ENCODE assay signal across 25 mouse cellular contexts in the genomic region with DNA sequence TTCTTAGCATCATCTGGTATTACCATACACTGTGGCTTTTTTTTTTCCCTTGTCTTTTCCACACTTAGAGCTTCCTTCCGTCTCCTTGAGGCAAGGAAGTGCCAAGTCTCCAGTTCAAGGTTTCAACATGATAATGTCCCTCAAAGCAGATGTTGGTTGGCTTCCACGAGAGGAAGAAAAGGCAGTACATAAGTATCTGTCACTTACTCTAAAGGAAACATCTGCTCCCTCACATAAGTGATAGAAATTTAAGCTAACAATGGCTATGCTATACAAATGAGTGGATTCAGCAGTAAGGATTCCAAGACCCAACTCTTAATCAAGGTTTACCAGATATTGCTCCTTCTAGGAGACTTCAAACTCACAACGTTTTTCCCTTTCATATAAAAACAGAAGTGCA. TPM values are rescaled to one million over a fixed set of nuclear protein-coding genes. Genes with fewer than 3 reads are reported as not detected.
DNase-seq lines count a peak whose midpoint lies in the region; ATAC-seq lines count a peak whose summit lies in the region.
"Had no signal": no experiment of that assay in that cellular context is flagged by ENCODE, and none has a peak within 500 bp of the region (broad histone marks: within the 10 kb centered on the region; RNA-seq: fewer than 3 reads in every experiment).

No protein-coding gene starts in this region.

- 0 out of 2 replicates have a peak, but pooled peaks have one; percentile 45 for ATAC-seq in heart, embryonic 16.5 days (replicated peaks; ENCODE audit: extremely low read depth, insufficient read depth, low FRiP score)
- no peak for ATAC-seq in heart, embryonic 11.5 days (replicated peaks; ENCODE audit: insufficient number of reproducible peaks, low FRiP score, low TSS enrichment)
- peak; percentile 76 for ATAC-seq in lung, embryonic 16.5 days (ENCODE audit: low read depth)
- ATAC-seq: forebrain, embryonic 13.5 days; intestine, postnatal 0 days; midbrain, embryonic 16.5 days had no signal

- no peaks in the 10 kb centered on the region for H3K27me3 ChIP-seq in heart, embryonic 16.5 days (ENCODE audit: control insufficient read depth, insufficient read depth, low read length)
- H3K27me3 ChIP-seq in heart, embryonic 11.5 days (ENCODE audit: control insufficient read depth, insufficient read depth, low read length) = no peaks in the 10 kb centered on the region
- no peaks in the 10 kb centered on the region for H3K27me3 ChIP-seq in lung, embryonic 16.5 days (ENCODE audit: control insufficient read depth, insufficient read depth, low read depth, low read length)
- H3K27me3 ChIP-seq: forebrain, embryonic 13.5 days; hindbrain, embryonic 12.5 days; limb, embryonic 12.5 days; neural tube, embryonic 13.5 days had no signal

- H3K36me3 ChIP-seq in heart, embryonic 16.5 days (ENCODE audit: control insufficient read depth, insufficient read depth) = no peaks in the 10 kb centered on the region
- no peaks in the 10 kb centered on the region for H3K36me3 ChIP-seq in heart, embryonic 11.5 days (ENCODE audit: control insufficient read depth, insufficient read depth, low read length)
- H3K36me3 ChIP-seq in lung, embryonic 16.5 days (ENCODE audit: control insufficient read depth, insufficient read depth, low read length) = no peaks in the 10 kb centered on the region
- H3K36me3 ChIP-seq: hindbrain, embryonic 12.5 days; limb, embryonic 12.5 days; midbrain, embryonic 10.5 days; neural tube, embryonic 13.5 days had no signal

- H3K4me2 ChIP-seq in heart, embryonic 16.5 days (ENCODE audit: low read depth, low read length) = no peak overlapping the region
- H3K4me2 ChIP-seq in heart, embryonic 11.5 days = no peak overlapping the region
- no peak overlapping the region for H3K4me2 ChIP-seq in lung, embryonic 16.5 days (ENCODE audit: low read depth, low read length)
- H3K4me2 ChIP-seq: forebrain, embryonic 13.5 days; hindbrain, embryonic 12.5 days; limb, embryonic 12.5 days; neural tube, embryonic 13.5 days had no signal

- peak; percentile 96 for DNase-seq in heart, adult 11 months
- no peak for DNase-seq in heart, postnatal 25 days (ENCODE audit: low spot score)
- no peak for DNase-seq in lung, postnatal 14 days
- DNase-seq in skeletal muscle tissue, adult 2 months (ENCODE audit: low read depth, low spot score) = peak; percentile 42
- DNase-seq in testis, postnatal 10 days (ENCODE audit: low spot score) = no peak
- DNase-seq: adrenal gland, postnatal 10 days; cerebellum, adult 8-10 months; kidney, postnatal 25 days; layer of hippocampus, postnatal 36 days; lung, postnatal 4 days; retina, postnatal 1 day; right cerebral cortex, postnatal 25 days; thymus, postnatal 25 days had no signal

- 46% methylated on average over 3 of the region's 3 CpGs for WGBS in heart, embryonic 16.5 days
- 52% methylated on average over 3 of the region's 3 CpGs for WGBS in heart, embryonic 11.5 days (ENCODE audit: insufficient replicate concordance)
- WGBS in lung, embryonic 16.5 days = 44% methylated on average over 3 of the region's 3 CpGs

- H3K4me3 ChIP-seq in heart, embryonic 16.5 days (ENCODE audit: low read length) = no peak overlapping the region
- H3K4me3 ChIP-seq in heart, embryonic 11.5 days (ENCODE audit: low read depth, low read length) = no peak overlapping the region
- H3K4me3 ChIP-seq in lung, embryonic 16.5 days (ENCODE audit: low read length) = no peak overlapping the region
- H3K4me3 ChIP-seq: forebrain, embryonic 13.5 days; hindbrain, embryonic 12.5 days; limb, embryonic 12.5 days; midbrain, embryonic 10.5 days; myocyte; neural tube, embryonic 13.5 days had no signal

- no peak overlapping the region for H3K9ac ChIP-seq in heart, embryonic 16.5 days (ENCODE audit: low read length)
- H3K9ac ChIP-seq in heart, embryonic 11.5 days (ENCODE audit: low read depth, low read length) = no peak overlapping the region
- no peak overlapping the region for H3K9ac ChIP-seq in lung, embryonic 16.5 days (ENCODE audit: low read length)
- H3K9ac ChIP-seq: forebrain, embryonic 13.5 days; hindbrain, embryonic 12.5 days; limb, embryonic 12.5 days; neural tube, embryonic 13.5 days had no signal

- no peaks in the 10 kb centered on the region for H3K4me1 ChIP-seq in heart, embryonic 16.5 days (ENCODE audit: control insufficient read depth, insufficient read depth, low read length)
- no peaks in the 10 kb centered on the region for H3K4me1 ChIP-seq in heart, embryonic 11.5 days (ENCODE audit: control insufficient read depth, insufficient read depth, low read length)
- no peaks in the 10 kb centered on the region for H3K4me1 ChIP-seq in lung, embryonic 16.5 days (replicated peaks; ENCODE audit: control insufficient read depth, insufficient read depth, low read length)
- H3K4me1 ChIP-seq: forebrain, embryonic 13.5 days; hindbrain, embryonic 12.5 days; limb, embryonic 12.5 days; neural tube, embryonic 13.5 days had no signal

- H3K9me3 ChIP-seq in heart, embryonic 16.5 days (replicated peaks; ENCODE audit: control insufficient read depth, low read length) = no peaks in the 10 kb centered on the region
- no peaks in the 10 kb centered on the region for H3K9me3 ChIP-seq in heart, embryonic 11.5 days (replicated peaks; ENCODE audit: control insufficient read depth, low read length)
- H3K9me3 ChIP-seq in lung, embryonic 16.5 days (ENCODE audit: control insufficient read depth, low read length) = no peaks in the 10 kb centered on the region
- H3K9me3 ChIP-seq: forebrain, embryonic 13.5 days; hindbrain, embryonic 12.5 days; limb, embryonic 12.5 days; midbrain, embryonic 10.5 days; neural tube, embryonic 13.5 days had no signal

- intact Hi-C loops in heart, postnatal 25 days (cut with DNase I) = no loop called here

- no peak overlapping the region for H3K27ac ChIP-seq in heart, embryonic 16.5 days (ENCODE audit: low read length)
- no peak overlapping the region for H3K27ac ChIP-seq in heart, embryonic 11.5 days (ENCODE audit: low read depth, low read length)
- H3K27ac ChIP-seq in lung, embryonic 16.5 days (ENCODE audit: low read length) = no peak overlapping the region
- H3K27ac ChIP-seq: forebrain, embryonic 13.5 days; hindbrain, embryonic 12.5 days; limb, embryonic 12.5 days; midbrain, embryonic 10.5 days; neural tube, embryonic 13.5 days had no signal

RNA-seq across cellular contexts. Expression of a gene that starts 10.3 kb away (rescaled TPM):
- total RNA-seq in heart, postnatal 25 days (2021) = 1,000 to 10,000 TPM; 1,501 to 1,670 TPM
- polyA plus RNA-seq in heart, embryonic 16.5 days (2015; fragmentation: Nextera tagmentation; extraction: Ambion mirVana) = 202 and 223 TPM in 2 replicates
- polyA plus RNA-seq in heart, embryonic 11.5 days (2014; fragmentation: Nextera tagmentation; extraction: Ambion mirVana) = 46.8 and 56.2 TPM in 2 replicates
- polyA plus RNA-seq in lung, embryonic 16.5 days (2015; fragmentation: Nextera tagmentation; extraction: Ambion mirVana) = 40.7 and 53.8 TPM in 2 replicates
- total RNA-seq: granulocyte monocyte progenitor cell, adult 5-6 weeks had no signal

Comparison
In these comparisons a context has a peak if more than half of its experiments do, and no peak if none do; other contexts are left out.
1. DNase-seq: peak in heart, adult 11 months (single experiment) and skeletal muscle tissue, adult 2 months (single experiment); none in heart, postnatal 25 days (single experiment), lung, postnatal 14 days (single experiment) and testis, postnatal 10 days (single experiment).